Mouse (Mus musculus) C2C12 (cell line): ENCODE data around the gene Amdhd2. TPM values are rescaled to one million over a fixed set of nuclear protein-coding genes. Genes with fewer than 3 reads are reported as not detected.

Experiments
- H3K27me3 ChIP-seq: one replicate; pipeline ENCODE4 v1.6.1; 2011; ENCODE audit not compliant: control insufficient read depth, insufficient read depth, insufficient read length
- H3K36me3 ChIP-seq: one replicate; pipeline ENCODE4 v1.6.1; 2011; ENCODE audit not compliant: control insufficient read depth, insufficient read depth
- H3K4me3 ChIP-seq: one replicate; pipeline ENCODE4 v1.5.1; 2011; ENCODE audit warnings: mild to moderate bottlenecking, control low read depth; ENCODE audit not compliant: poor library complexity, insufficient read depth, severe bottlenecking
- H3K79me2 ChIP-seq: one replicate; pipeline ENCODE4 v1.6.1; 2011; ENCODE audit not compliant: control insufficient read depth, insufficient read depth
- H3K79me3 ChIP-seq: one replicate; pipeline ENCODE4 v1.6.1; 2011; ENCODE audit warnings: low read depth, control low read depth
- H3ac ChIP-seq: one replicate; pipeline ENCODE3; 2011; ENCODE audit warnings: low read depth; ENCODE audit not compliant: control insufficient read depth, insufficient read length
- CEBPB ChIP-seq: IDR thresholded peaks from one replicate; pipeline ENCODE4 v1.6.1; 2011; ENCODE audit warnings: low read depth, mild to moderate bottlenecking, control low read depth, moderate library complexity
- CTCF ChIP-seq: IDR thresholded peaks from one replicate; pipeline ENCODE4 v1.5.1; 2011; ENCODE audit not compliant: control insufficient read depth, insufficient read depth, insufficient read length
- FOSL1 ChIP-seq: IDR thresholded peaks from one replicate; pipeline ENCODE4 v1.8.0; 2011; ENCODE audit warnings: mild to moderate bottlenecking, low read length; ENCODE audit not compliant: poor library complexity, insufficient read depth, severe bottlenecking
- MAX ChIP-seq: IDR thresholded peaks from one replicate; pipeline ENCODE4 v1.6.1; 2011; ENCODE audit warnings: mild to moderate bottlenecking, control low read depth
- MYOD1 ChIP-seq: IDR thresholded peaks from one replicate; pipeline ENCODE4 v1.6.1; 2011; ENCODE audit warnings: low read depth; ENCODE audit not compliant: control insufficient read depth, insufficient read length
- MYOG ChIP-seq: IDR thresholded peaks from one replicate; pipeline ENCODE4 v1.6.1; 2011; ENCODE audit not compliant: control insufficient read depth, insufficient read length; ENCODE audit errors: extremely low read depth
- USF1 ChIP-seq: IDR thresholded peaks from one replicate; pipeline ENCODE4 v1.6.1; 2011; ENCODE audit warnings: low read depth, mild to moderate bottlenecking, control low read depth, moderate library complexity
- polyA plus RNA-seq: library from polyadenylated mRNA; unstranded; fragments of >200 nt; fragmentation: generic; extraction: Trizol; gene quantifications from one replicate; pipeline ENCODE4 v1.2.1, GENCODE M21; 2012; ENCODE audit warnings: missing spikeins

Gene Amdhd2
- polyA plus RNA-seq, 1 experiment, result 41.9 TPM

- peaks cover 18% of the 10 kb centered on the region for H3K79me3 ChIP-seq
- H3K4me3 ChIP-seq, result peak overlapping the region; percentile 48
- no peak for TF ChIP-seq CEBPB
- TF ChIP-seq CTCF, result no peak
- TF ChIP-seq MYOD1, result no peak
- no peak for TF ChIP-seq FOSL1
- no peak for TF ChIP-seq MAX
- TF ChIP-seq USF1, result no peak
- TF ChIP-seq MYOG, result no peak
- peaks cover 20% of the 10 kb centered on the region for H3K36me3 ChIP-seq
- H3K79me2 ChIP-seq, result peaks cover 44% of the 10 kb centered on the region
- peak overlapping the region; percentile 87 for H3ac ChIP-seq
- no peaks in the 10 kb centered on the region for H3K27me3 ChIP-seq
These were observed 886 bp downstream of the Amdhd2 start for GRCm38 (mm10) chr17:24162584-24163175.

DNA sequence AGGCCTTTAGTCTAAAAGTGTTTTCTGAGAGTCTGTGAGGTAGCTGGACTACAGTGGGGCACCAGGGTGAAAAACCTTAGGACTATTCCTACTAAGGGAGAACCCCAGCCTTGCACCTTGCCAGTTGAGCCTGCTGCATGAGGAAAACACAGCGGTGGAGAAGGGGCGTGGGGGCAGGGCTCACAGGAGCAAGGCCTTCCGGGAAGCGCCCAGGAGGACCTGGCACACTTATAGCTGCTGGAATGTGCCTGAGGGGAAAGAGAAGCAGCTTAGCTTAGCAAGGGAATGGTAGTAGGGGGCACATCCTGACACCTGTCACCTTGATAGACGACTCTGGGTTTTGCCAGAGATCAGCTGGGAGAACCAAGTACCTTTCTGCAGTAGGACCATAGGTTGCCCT is 2.1 kb downstream of the Amdhd2 start:
- no peaks in the 10 kb centered on the region for H3K27me3 ChIP-seq
- H3K4me3 ChIP-seq, result no peak overlapping the region
- peaks cover 32% of the 10 kb centered on the region for H3K79me2 ChIP-seq
- H3ac ChIP-seq, result no peak overlapping the region
- no peak for TF ChIP-seq MAX
- H3K36me3 ChIP-seq, result peaks cover 14% of the 10 kb centered on the region
- peaks cover 6% of the 10 kb centered on the region for H3K79me3 ChIP-seq

DNA sequence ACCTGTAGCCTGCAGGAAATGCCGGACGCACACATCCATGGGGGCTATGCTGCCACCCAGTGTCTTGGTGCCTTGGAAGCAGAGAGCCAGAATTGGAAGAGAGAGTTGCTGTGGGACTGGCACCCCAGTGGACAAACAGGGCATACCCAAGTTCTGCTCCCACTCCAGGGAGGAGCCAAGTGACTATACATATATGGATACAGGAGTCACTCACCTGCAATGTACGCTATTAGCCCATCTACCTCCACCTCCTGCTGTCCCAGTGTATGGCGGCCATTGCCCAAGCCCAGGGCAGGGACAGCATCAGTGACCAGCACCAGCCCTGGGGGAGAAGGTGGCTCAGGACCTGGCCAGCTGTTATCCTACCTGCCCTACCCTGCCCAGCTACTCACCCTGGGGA is 6.0 kb downstream of the Amdhd2 start:
- Histone ChIP-seq H3ac (no peak overlapping the region), H3K79me2 (peaks cover 10% of the 10 kb centered on the region), H3K27me3 (no peaks in the 10 kb centered on the region), H3K4me3 (no peak overlapping the region), H3K36me3 (peaks cover 4% of the 10 kb centered on the region), H3K79me3 (no peaks in the 10 kb centered on the region)
- TF ChIP-seq CTCF (no peak), MYOG (no peak), MAX (no peak), MYOD1 (no peak), USF1 (no peak), FOSL1 (no peak), CEBPB (no peak)

DNA sequence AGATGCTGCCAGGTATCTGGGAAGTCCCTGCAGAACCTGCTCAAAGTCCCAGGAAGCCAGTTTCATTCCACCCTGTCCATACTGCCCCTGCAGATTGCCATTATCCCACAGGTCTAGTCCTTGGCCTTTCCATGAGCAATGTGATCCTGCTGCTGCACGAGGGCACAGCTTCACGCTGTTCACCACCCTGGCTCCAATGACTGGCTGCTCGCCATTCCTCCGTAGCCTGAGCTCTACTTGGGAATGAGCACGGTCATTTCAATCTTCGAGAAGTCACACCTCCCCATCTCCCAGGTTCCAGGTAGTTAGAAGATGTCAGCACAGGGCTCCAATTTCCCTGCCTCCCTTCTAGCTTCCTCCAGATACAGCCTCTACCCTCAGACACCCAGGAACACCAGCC is 6.4 kb downstream of the Amdhd2 start:
- Histone ChIP-seq H3K36me3 (peaks cover 4% of the 10 kb centered on the region), H3ac (no peak overlapping the region), H3K4me3 (no peak overlapping the region), H3K27me3 (no peaks in the 10 kb centered on the region), H3K79me2 (peaks cover 6% of the 10 kb centered on the region), H3K79me3 (no peaks in the 10 kb centered on the region)
- TF ChIP-seq CEBPB, result no peak
- TF ChIP-seq USF1, result no peak
- TF ChIP-seq MAX, result no peak
- no peak for TF ChIP-seq CTCF
- no peak for TF ChIP-seq MYOG
- TF ChIP-seq FOSL1, result no peak
- TF ChIP-seq MYOD1, result no peak

DNA sequence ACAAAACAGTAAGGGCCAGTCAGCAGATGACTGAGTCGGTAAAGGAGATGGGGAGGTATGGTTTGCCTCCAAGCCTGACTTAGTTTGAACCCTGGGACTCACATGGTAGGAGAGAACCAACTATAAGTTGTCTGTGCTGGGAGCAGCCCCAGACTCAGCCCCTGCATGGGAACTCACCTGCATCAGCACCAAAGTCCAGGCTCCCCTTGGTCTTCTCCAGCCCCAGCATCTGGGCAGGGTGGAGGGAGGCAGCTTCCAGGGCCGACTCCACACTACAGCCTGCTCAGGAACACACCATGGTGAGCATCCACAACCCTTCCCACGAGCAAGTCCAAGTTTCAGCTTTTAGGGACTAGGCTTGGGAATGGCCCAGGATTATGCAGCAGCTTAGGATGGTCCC is 7.2 kb downstream of the Amdhd2 start:
- H3K36me3 ChIP-seq, result peaks cover 4% of the 10 kb centered on the region
- H3K79me3 ChIP-seq, result no peaks in the 10 kb centered on the region
- H3K27me3 ChIP-seq, result no peaks in the 10 kb centered on the region
- no peak overlapping the region for H3K4me3 ChIP-seq
- no peaks in the 10 kb centered on the region for H3K79me2 ChIP-seq
- no peak overlapping the region for H3ac ChIP-seq
- TF ChIP-seq MAX, result no peak
- TF ChIP-seq USF1, result no peak
- no peak for TF ChIP-seq MYOD1
- TF ChIP-seq FOSL1, result no peak
- TF ChIP-seq MYOG, result no peak
- TF ChIP-seq CTCF, result no peak
- TF ChIP-seq CEBPB, result no peak

- peaks cover 4% of the 10 kb centered on the region for H3K36me3 ChIP-seq
- no peaks in the 10 kb centered on the region for H3K79me2 ChIP-seq
- no peak for TF ChIP-seq CEBPB
- TF ChIP-seq USF1, result no peak
- TF ChIP-seq CTCF, result no peak
- TF ChIP-seq FOSL1, result no peak
- no peak for TF ChIP-seq MAX
- TF ChIP-seq MYOG, result no peak
- no peak for TF ChIP-seq MYOD1
- no peaks in the 10 kb centered on the region for H3K79me3 ChIP-seq
- no peaks in the 10 kb centered on the region for H3K27me3 ChIP-seq
- no peak overlapping the region for H3K4me3 ChIP-seq
- H3ac ChIP-seq, result no peak overlapping the region
These were observed 7.8 kb downstream of the Amdhd2 start for GRCm38 (mm10) chr17:24155742-24156141.
